Mouse (Mus musculus) left cerebral cortex, adult 18-20 months (tissue): ENCODE data around the gene Trpc7. TPM values are rescaled to one million over a fixed set of nuclear protein-coding genes. Genes with fewer than 3 reads are reported as not detected.

Experiments used
- DNase-seq, 2 experiments: peaks; one replicate each; pipeline ENCODE4 v3.0.0; 2021 to 2022; ENCODE audit warnings: low spot score in 2 of 2, mixed read lengths in 1 of 2
- total RNA-seq, 2 experiments: library from RNA; stranded (reverse); gene quantifications; 2 replicates each; pipeline ENCODE4 v1.2.3; 2021

Trpc7 gene
- total RNA-seq, 2 experiments from 2014 or later, result 1.9 to 2.3 TPM

DNA sequence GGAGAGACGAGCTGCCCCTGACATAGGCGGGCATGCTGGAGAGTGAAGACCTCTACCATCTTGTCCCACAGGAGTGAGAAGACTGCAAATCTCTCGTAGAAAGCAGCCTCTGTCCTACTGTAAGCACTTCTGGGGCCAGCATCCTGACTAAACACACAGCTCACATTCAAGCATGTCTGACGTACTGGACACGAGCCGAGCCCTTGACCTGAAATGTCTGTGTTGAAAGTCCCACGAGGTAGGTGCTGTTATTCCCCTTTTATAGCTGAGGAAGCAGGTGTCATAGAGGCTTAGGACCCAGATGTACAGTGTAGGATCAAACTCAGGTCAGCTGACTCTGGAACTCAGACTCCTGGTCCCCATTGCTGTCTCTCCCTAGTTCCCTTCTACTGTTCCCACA lies 146.4 kb downstream of the Trpc7 start:
- no peak for DNase-seq

DNA sequence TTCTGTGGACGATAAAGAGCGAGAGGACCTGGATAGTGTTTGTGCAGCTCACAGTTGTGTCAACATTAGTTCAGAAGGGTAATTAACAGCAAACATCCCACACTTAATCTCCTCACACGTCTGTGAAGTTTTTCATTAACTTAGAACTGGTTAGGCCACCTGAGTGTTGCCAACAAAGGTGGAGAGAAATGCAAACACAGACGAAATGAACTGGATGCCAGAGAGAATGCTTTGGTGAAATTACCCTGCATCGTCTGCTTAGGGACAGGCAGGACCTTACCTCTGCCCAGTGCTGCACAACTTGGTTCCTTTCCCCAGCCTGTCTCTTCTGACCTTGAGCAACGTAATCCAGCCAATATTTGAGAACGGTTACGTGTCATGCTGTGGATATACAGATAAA lies 148.2 kb downstream of the Trpc7 start:
- DNase-seq, result no peak

DNA sequence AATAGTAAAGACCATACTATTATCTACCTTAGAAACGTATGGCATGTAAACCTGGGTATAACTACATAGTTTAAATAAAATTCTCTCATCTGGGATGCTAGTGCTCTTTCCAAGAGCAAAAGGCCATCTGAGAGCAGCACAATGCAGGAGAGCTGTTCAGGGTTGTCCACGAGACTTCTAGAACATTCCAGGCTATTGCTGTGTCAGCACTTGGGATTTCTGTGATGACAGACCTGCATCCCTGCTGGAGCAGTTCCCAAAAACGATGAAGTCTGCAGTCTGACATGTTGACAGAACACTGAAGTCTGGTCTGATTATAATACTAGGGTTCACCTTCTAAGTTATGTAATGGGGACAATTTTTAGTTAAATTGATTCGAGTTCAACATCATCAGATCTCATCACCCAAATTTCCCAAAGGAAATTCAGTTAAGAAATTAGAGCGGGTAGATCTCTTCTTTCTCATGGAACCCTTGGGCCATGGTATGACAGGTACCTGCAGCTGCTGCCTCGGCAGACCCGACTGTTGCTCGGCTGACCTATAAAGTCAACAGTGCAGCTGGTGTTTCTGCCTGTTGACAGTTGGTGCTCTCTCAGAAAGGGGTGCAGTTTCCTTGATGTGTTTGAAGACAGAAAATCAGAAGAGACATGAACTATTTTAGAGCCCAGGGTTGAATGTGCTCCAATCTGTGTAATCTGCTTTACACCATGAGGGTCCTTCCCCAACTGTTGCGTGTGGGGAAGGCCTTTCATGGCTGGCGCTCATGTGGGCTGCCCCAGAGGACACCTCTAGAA lies 148.9 kb downstream of the Trpc7 start:
- no peak for DNase-seq

DNA sequence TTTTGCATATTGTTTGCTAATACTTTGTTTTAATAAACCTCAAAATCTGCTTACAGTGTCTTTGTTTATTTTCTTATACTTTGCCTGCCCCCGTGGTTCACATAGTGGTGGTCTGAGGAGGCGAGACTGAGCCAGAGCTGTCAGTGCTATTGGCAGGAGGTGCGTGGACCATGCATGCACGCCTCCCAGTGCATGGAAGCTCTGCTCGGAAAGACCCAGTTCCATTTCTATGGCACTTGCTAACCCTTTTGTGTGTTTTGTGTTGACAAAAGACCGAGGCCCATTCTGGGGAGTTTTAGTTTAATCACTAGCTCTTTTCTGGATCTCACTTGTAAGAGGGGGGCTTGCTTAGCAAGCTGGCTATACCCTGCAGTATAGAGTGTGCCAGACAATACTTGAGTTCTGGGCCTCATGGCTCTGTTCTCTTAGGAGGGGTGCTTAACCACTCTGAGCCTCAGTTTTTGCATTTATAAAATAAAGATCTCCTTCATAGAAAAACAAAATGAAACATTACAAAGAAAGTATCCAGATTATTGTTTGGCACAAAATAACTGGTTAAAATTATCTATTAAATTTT lies 153.4 kb downstream of the Trpc7 start:
- no peak for DNase-seq

DNA sequence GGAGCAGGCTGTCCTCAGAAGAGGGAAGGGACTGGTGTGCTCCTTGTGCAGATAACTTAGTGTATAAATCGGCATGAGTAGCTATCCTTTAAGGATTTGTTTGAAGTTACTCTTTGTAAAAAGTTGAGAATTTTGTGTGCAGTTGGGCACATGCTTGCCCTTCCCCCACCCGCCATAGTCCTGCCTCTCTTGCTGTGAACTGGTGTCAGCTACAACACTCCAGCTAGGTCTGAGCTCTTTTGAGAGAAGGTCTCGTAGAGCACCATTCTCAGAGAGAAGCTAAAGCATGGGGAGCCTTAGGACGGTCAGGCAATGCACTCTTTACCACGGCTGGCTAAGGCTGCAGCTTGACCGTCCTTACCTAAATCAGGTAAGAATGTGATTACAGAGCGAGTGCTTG lies 154.1 kb downstream of the Trpc7 start:
- no peak for DNase-seq

DNA sequence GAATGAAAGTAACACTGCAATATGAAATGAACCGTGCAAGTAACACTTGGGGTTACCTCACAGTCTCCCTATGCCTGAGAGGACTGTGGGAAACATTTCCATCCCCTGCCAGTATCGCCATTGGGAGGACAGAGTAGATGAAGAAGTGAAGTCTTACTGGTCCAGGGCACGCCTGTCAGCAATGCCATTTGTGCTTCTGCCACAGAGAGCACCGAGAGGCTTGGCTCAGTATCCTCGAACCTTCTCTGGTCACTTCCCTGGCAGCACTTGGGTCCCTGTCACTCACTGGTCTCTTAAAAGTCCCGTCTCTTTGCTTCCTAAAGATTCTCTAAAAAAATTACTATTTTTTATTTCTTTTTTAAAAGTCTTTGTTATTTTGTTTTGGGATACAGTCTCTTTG lies 155.3 kb downstream of the Trpc7 start:
- no peak for DNase-seq

DNA sequence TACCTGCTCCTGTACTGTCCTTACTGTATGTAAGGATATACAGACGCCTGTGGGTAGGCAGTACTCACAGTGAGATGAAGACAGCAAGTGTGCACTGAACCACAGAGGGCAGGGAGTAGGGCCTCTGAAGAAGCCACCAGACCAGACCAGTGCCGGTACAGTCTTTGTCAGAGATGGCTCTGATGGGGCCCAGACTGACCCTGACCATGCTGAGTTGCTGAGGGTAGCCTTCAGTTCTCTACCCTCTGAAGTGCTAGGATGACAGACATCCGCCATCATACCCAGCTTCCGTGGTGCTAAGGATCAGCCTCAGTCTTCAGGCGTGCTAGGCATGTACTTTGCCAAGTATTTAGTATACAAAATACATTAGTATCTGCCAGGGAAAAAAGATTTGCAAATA lies 156.2 kb downstream of the Trpc7 start:
- no peak for DNase-seq

DNA sequence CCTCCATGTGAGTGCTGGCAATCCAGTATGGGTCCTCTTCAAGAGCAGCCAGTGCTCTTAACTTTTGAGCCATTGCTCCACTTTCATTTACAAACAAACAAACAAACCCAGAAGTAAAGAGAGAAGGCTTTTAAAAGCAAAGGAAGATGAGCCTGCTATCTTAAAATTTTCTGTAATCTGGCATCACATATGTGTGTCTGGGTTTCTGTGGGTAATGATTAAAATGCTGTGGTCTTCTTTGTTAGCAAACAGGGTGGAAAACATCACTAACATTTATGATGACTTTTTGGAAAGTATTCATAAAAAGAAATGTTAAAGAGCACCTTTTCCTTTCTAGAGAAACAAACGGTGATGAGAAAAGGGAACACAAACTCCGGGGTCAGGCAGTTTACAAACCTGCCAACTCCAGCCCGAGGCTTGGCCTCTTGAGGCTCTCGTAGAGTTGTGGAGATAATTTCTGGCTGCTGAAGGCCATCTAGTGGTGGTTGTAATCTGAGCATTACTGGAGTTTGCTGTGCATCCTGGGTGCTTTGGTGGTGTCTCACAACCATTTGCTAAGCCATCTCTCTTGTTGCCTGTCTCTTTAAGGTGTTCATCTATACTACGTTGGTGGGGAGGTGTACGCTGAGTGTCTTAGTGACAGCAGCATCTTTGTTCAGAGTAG lies 160.4 kb downstream of the Trpc7 start:
- peak in 1 of 2 experiments; percentile 21 for DNase-seq

DNA sequence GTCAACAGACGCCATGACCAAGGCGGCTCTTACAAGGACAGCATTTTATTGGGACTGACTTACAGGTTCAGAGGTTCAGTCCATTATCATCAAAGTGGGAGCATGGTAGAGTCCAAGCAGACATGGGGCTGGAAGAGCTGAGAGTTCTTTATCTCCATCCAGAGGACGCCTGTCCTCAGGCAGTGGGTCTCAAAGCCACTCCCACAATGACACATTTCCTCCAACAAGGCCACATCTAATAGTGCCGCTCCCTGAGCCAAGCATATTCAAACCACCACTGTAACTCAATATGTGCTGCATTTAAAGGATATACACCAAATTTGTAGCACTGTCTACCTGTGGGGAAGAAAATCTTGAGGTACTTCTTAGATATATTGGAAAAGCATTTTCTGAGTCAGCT lies 161.2 kb downstream of the Trpc7 start:
- no peak for DNase-seq

DNA sequence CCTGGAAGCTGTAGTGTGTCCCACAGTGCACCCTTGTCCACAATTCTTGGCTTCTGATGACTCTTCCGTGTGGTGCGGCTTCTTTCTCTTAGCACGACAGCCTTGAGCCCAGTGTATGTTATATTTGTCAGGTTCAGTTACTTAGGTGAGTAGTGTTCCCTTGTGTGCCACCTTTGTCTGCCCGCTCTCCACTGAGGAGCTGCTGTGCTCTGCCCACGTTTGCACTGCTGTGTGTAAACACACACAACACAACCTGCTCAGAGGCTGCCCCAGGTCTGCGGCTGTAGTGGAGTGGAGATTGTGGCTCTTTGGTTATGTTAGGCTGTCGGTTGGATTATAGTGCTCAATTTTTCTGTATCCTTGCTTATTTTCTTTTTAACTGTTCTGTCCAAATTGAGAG lies 166.7 kb downstream of the Trpc7 start:
- DNase-seq, result no peak

DNA sequence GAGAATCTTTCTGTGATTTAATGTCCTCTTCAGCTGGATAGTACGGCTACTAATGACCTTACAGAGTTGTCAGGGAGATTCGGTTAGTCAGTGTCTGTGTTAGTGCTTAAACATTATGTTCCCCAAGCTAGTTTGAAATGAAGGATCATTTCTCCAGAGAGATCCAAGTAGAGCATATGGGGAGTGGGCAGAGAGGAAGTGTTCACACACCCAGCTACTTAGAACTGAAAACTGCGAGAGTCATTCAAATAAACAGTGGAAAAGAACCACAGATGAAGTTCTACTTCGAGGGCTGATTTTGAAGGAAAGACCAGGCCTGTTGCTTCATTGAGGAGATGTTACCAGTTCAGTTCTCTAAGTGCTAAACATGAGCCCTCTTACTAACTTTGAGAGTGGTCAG lies 169.2 kb downstream of the Trpc7 start:
- DNase-seq, result peak in 1 of 2 experiments; percentile 9

Other genes with a start within 250 kb of the Trpc7 start
- gene Smad5, start 193.0 kb downstream of the Trpc7 start, total RNA-seq, result 10 to 100 TPM; 22.7 TPM
- gene Gm45623, start 142.2 kb downstream of the Trpc7 start, total RNA-seq, result 10 to 100 TPM; 12.6 to 13.5 TPM